Mouse (Mus musculus) mesoderm, embryonic 11.5 days (tissue): Measurements from ENCODE around the gene Rbfox3.

Experiments used
- DNase-seq: peaks from one replicate; pipeline ENCODE4 v3.0.0-alpha.2; 2012; ENCODE audit warnings: low read depth, low spot score

Gene Rbfox3

GRCm38 (mm10) chr11:118729373-118729772 is 182.0 kb downstream of the Rbfox3 start:
- no peak for DNase-seq

DNA sequence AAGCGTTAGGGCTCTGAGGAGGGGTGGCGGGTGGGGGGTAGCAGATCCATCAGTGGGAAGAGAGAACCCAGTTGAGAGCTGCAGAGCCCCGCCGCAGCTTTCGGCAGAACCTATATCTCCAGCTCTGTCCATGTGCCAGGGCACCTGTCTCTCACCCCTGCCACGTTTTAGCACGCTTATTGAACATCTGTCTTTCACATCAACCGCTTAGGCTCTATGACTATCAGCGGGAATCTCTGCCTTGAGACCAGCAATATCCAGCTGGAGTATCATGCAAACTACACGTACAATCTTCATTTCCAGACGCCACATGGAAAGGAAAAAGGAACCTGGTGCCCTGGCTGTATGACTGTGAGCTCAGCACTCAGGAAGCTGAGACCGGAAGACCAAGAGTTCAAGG is 182.6 kb downstream of the Rbfox3 start:
- no peak for DNase-seq

- DNase-seq = no peak
These were observed 183.3 kb downstream of the Rbfox3 start for GRCm38 (mm10) chr11:118728083-118728551.

DNA sequence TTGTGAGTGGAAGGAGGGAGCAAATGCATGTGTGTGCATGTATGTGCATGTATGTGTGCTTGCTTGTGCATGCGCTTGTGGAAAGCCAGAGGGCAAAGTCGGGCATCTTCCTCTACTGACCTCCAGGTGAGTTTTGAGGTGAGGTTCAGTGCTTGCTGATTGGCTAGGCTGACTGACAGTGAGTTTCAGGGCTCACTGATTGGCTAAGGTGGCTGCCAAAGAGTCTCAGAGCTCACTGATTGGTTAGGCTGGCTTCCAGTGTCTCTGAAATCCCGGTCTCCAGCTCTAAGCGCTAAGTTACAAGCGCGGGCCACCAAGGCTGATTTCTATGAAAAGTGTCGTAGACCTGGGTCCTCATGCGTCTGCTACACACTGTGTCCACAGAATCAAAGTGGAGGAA is 185.0 kb downstream of the Rbfox3 start:
- no peak for DNase-seq

DNA sequence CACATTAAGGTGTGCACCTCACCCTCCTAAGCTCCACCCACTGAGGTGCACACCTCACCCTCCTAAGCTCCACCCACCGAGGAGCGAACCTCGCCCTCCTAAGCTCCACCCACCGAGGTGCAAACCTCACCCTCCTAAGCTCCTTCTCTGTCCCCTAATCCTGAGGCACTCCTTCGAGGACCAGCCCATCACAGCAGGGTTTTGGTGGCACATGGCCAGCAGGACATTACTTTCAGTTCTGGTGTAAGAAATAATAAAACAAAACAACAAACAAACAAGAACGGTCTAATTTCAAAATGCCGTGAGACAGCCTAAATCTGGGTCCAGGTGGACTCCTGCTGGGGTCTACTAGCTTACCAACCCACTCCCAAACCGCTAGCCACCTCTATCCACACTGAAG is 187.0 kb downstream of the Rbfox3 start:
- DNase-seq = no peak

- no peak for DNase-seq
These were observed 188.2 kb downstream of the Rbfox3 start for GRCm38 (mm10) chr11:118723166-118723565.

DNA sequence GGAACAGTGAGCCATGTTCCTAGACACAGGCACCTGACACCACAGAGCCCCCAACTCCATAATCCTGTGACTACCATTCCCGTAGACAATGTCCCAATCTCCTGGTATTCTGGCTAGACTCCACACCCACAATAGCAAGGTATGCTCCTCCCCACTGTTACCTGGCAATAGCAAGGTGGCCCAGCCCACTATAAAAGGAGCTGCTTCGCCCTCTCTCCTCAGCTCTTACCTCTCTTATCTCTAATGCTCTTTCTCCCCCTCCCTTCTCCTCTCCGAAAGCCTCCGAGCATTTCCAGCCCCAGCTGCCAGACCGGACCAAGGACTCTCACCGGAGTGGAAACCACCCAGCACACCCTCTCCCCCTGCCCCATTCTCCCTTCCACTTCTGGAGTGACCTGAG is 189.5 kb downstream of the Rbfox3 start:
- DNase-seq = no peak

- DNase-seq = no peak
These were observed 196.5 kb downstream of the Rbfox3 start for GRCm38 (mm10) chr11:118714601-118715524.

GRCm38 (mm10) chr11:118712761-118713160 is 198.6 kb downstream of the Rbfox3 start:
- DNase-seq = no peak

GRCm38 (mm10) chr11:118712058-118712457 is 199.3 kb downstream of the Rbfox3 start:
- DNase-seq = no peak

GRCm38 (mm10) chr11:118710035-118710434 is 201.4 kb downstream of the Rbfox3 start:
- no peak for DNase-seq

DNA sequence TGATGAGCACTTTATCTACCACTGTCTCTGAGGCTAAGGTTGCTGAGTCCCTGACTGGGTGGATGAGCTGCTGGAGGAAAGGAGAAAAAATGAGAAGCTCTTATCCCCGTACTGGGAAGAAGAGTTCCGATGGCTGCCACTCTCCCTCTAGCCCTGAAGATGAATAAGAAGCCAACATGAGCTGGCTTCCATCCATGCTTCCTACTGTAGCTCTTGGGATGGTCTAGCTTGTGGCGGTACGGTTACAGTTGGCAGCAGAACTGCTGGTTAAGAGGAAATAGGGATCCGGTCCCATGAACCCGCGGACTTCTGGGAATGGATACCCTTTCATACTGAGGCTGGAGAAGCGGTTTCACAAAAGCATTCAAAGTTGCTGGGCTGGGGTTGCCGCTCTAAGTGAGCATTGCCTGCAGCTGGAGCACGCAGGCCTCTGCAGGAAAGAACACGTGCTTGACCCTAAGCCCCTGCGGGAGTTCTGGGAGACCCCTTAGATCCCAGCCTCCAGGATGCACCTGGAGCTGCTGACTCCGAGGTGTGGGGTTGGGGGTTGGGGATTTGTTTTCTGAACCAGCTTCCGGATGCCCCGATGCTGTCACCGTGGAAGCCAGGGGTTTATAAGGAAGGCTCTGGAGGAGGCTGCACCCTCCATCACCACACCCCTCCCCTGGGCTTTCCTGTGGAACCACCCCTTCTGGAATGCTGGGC is 215.0 kb downstream of the Rbfox3 start:
- DNase-seq = no peak

DNA sequence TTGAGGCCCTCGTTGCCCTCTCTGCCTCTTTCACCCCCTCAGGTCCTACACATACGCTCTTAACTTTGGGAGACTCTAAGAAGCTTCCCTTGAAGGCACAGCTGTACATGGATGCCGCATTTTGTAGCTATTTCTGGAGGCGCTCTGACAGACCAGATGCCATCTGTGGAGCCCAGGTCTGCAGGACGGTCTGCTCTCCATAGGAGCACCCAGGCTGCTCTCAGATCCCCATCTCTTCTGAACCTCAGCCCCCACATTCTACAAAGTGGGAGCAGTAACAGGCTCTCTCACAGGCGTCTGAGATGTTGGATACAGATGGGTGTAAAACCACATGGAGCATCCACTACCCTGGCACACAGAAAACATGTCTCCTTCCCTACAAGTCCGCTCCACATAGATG is 218.1 kb downstream of the Rbfox3 start:
- DNase-seq = no peak

DNA sequence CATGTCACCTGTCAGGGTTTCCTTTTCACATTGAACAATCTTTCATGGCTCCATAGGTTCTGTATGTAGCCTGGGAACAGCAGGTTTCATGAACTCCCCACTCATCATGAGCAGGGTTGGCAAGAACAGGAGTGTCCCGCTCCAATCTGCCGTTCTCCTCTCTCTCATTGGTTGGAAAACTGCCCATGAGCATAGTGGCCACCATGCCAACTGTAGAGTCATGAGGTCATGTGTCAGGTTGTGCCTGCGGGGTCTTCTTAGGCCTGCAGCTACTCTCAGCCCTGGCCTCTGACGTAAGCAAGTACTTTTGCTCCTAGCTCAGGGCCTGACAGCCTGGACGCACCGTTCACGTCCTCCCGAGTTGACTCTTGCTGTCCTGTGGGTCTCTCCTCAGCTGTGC is 221.1 kb downstream of the Rbfox3 start:
- DNase-seq = no peak

GRCm38 (mm10) chr11:118685397-118685796 is 226.0 kb downstream of the Rbfox3 start:
- DNase-seq = peak; percentile 87

DNA sequence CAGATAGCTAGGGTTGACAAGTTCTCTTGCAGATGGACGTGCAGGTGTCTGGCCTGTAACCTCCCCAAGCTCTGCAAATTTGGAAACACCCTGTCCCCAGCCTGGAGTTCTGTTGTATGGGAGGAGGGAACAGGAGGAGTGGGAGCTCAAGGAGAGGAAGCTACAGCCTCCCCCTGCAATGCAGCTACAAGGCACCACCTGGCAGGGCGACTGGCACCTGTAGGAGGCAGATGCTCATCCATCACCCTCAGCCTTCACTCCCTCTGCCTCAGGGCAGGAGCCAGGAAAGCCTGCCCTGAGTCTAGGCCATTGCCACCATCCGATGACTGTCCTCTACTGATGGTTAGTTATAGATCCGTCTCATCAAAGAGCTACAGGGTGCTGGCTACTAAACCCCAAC is 226.7 kb downstream of the Rbfox3 start:
- no peak for DNase-seq

DNA sequence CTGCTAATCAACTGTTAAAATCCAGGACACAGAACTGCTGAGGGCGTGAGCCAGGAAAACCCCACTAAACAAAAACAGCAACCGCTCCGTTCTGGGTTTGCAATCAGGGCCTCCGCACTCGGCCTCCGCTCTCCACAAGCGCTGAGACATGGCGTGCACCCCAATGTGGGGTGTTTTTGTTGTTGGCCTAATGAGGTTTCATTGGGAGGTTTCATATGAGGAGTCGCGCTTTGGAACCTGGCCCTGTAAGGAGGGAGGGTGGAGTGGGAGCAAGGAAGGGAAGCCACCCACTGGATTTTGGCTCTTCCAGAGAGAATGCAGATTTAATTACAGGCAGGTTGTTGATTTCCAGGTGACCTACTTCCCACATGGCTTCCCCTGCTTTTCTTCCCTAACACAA is 230.7 kb downstream of the Rbfox3 start:
- DNase-seq = no peak

- DNase-seq = no peak
These were observed 231.5 kb downstream of the Rbfox3 start for GRCm38 (mm10) chr11:118679736-118680410.

- no peak for DNase-seq
These were observed 232.8 kb downstream of the Rbfox3 start for GRCm38 (mm10) chr11:118678515-118679104.

- no peak for DNase-seq
These were observed 234.1 kb downstream of the Rbfox3 start for GRCm38 (mm10) chr11:118677277-118677676.

GRCm38 (mm10) chr11:118676364-118676763 is 235.0 kb downstream of the Rbfox3 start:
- no peak for DNase-seq

- no peak for DNase-seq
These were observed 239.4 kb downstream of the Rbfox3 start for GRCm38 (mm10) chr11:118671958-118672357.
